Mouse (Mus musculus) E14TG2a.4 (cell line): ENCODE measurements around the gene Tbccd1.

Source experiments
- CTCF ChIP-seq: conservative IDR thresholded peaks from 2 replicates; pipeline ENCODE4 v1.5.1; 2014; ENCODE audit warnings: low read length
- NANOG ChIP-seq: IDR thresholded peaks from 2 replicates; pipeline ENCODE4 v1.6.1; 2014; ENCODE audit warnings: borderline replicate concordance, low read length, mixed read lengths
- POU5F1 ChIP-seq: IDR thresholded peaks from 2 replicates; pipeline ENCODE4 v1.6.1; 2014; ENCODE audit warnings: low read length, borderline replicate concordance

- TF ChIP-seq CTCF (no peak), NANOG (no peak), POU5F1 (no peak)
These were observed 74.8 kb downstream of the Tbccd1 start for GRCm38 (mm10) chr16:22782686-22783085.
